Mouse (Mus musculus): Measurements from ENCODE around the gene Phf5a. TPM values are rescaled to one million over a fixed set of nuclear protein-coding genes. Genes with fewer than 3 reads are reported as not detected.

The Phf5a gene
- polyA plus RNA-seq, 1 experiment = 47.0 TPM

- DNase-seq (ENCODE audit: extremely low spot score in 1 of 2, low spot score in 1 of 2) = no peak
Measured at GRCm38 (mm10) chr15:81851375-81851774, 20.3 kb downstream of the Phf5a start.

- no peak for DNase-seq (ENCODE audit: extremely low spot score in 1 of 2, low spot score in 1 of 2)
Measured at GRCm38 (mm10) chr15:81850718-81851117, 21.0 kb downstream of the Phf5a start.

GRCm38 (mm10) chr15:81849104-81849503 is 22.6 kb downstream of the Phf5a start:
- DNase-seq (ENCODE audit: extremely low spot score in 1 of 2, low spot score in 1 of 2) = no peak

GRCm38 (mm10) chr15:81848301-81848700 is 23.4 kb downstream of the Phf5a start:
- DNase-seq (ENCODE audit: extremely low spot score in 1 of 2, low spot score in 1 of 2) = peak in 1 of 2 experiments; percentile 72

- no peak for DNase-seq (ENCODE audit: extremely low spot score in 1 of 2, low spot score in 1 of 2)
Measured at GRCm38 (mm10) chr15:81847861-81848260, 23.9 kb downstream of the Phf5a start.

- DNase-seq (ENCODE audit: extremely low spot score in 1 of 2, low spot score in 1 of 2) = no peak
Measured at GRCm38 (mm10) chr15:81847161-81847560, 24.6 kb downstream of the Phf5a start.

GRCm38 (mm10) chr15:81846755-81847154 is 25.0 kb downstream of the Phf5a start:
- no peak for DNase-seq (ENCODE audit: extremely low spot score in 1 of 2, low spot score in 1 of 2)

GRCm38 (mm10) chr15:81845724-81846123 is 26.0 kb downstream of the Phf5a start:
- no peak for DNase-seq (ENCODE audit: extremely low spot score in 1 of 2, low spot score in 1 of 2)

- DNase-seq (ENCODE audit: extremely low spot score in 1 of 2, low spot score in 1 of 2) = no peak
Measured at GRCm38 (mm10) chr15:81845033-81845625, 26.6 kb downstream of the Phf5a start.

GRCm38 (mm10) chr15:81842275-81842674 is 29.4 kb downstream of the Phf5a start:
- DNase-seq (ENCODE audit: extremely low spot score in 1 of 2, low spot score in 1 of 2) = no peak

GRCm38 (mm10) chr15:81840306-81840705 is 31.4 kb downstream of the Phf5a start:
- no peak for DNase-seq (ENCODE audit: extremely low spot score in 1 of 2, low spot score in 1 of 2)

- peak; percentile 66 to 67 for DNase-seq (ENCODE audit: extremely low spot score in 1 of 2, low spot score in 1 of 2)
Measured at GRCm38 (mm10) chr15:81839634-81840033, 32.1 kb downstream of the Phf5a start.

GRCm38 (mm10) chr15:81838554-81839235 is 33.0 kb downstream of the Phf5a start:
- no peak for DNase-seq (ENCODE audit: extremely low spot score in 1 of 2, low spot score in 1 of 2)

GRCm38 (mm10) chr15:81836966-81837920 is 34.5 kb downstream of the Phf5a start:
- DNase-seq (ENCODE audit: extremely low spot score in 1 of 2, low spot score in 1 of 2) = no peak

- DNase-seq (ENCODE audit: extremely low spot score in 1 of 2, low spot score in 1 of 2) = peak; percentile 89 to 92
Measured at GRCm38 (mm10) chr15:81836124-81836821, 35.4 kb downstream of the Phf5a start.

- DNase-seq (ENCODE audit: extremely low spot score in 1 of 2, low spot score in 1 of 2) = no peak
Measured at GRCm38 (mm10) chr15:81835007-81835880, 36.5 kb downstream of the Phf5a start.

GRCm38 (mm10) chr15:81834171-81834841 is 37.4 kb downstream of the Phf5a start:
- no peak for DNase-seq (ENCODE audit: extremely low spot score in 1 of 2, low spot score in 1 of 2)

- no peak for DNase-seq (ENCODE audit: extremely low spot score in 1 of 2, low spot score in 1 of 2)
Measured at GRCm38 (mm10) chr15:81833481-81833880, 38.2 kb downstream of the Phf5a start.

GRCm38 (mm10) chr15:81832219-81832618 is 39.5 kb downstream of the Phf5a start:
- DNase-seq (ENCODE audit: extremely low spot score in 1 of 2, low spot score in 1 of 2) = no peak
